In the genomic region with DNA sequence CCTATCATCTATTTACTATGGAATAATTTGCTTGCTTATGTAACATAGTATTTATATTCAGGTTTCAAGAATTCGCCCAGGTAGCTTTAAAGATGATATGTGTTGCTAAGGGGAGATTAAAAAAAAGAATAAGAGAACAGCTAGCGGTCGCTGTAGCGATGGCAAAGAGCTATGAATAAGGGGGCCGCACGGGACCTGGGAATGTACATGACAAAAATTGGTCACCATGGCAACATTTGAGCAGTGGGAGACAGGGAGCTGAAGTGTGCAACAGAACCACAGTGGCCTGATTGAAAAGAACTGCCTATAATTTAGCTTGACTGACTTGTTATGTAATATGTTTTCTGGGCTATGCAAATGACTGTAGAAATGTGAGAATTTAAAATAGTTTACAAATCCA, we compare ENCODE assay signal across 12 mouse cellular contexts. TPM values are rescaled to one million over a fixed set of nuclear protein-coding genes. Genes with fewer than 3 reads are reported as not detected.
A peak's percentile ranks its signal among the peaks of the same experiment; 100 is the strongest.
DNase-seq lines count a peak whose midpoint lies in the region; ATAC-seq lines count a peak whose summit lies in the region.
"Had no signal": no experiment of that assay in that cellular context is flagged by ENCODE, and none has a peak within 500 bp of the region (broad histone marks: within the 10 kb centered on the region; RNA-seq: fewer than 3 reads in every experiment).

No protein-coding gene starts in this region.

- ATAC-seq in forebrain, embryonic 14.5 days = peak; percentile 96
- peak; percentile 95 for ATAC-seq in midbrain, embryonic 15.5 days (replicated peaks)
- ATAC-seq in megakaryocyte, adult 5-6 weeks (ENCODE audit: poor library complexity, severe bottlenecking) = no peak

- no peaks in the 10 kb centered on the region for H3K27me3 ChIP-seq in forebrain, embryonic 14.5 days (replicated peaks; ENCODE audit: control insufficient read depth, insufficient read depth, low read length)
- no peaks in the 10 kb centered on the region for H3K27me3 ChIP-seq in midbrain, embryonic 15.5 days (replicated peaks)
- H3K27me3 ChIP-seq: liver, embryonic 13.5 days had no signal

- no peaks in the 10 kb centered on the region for H3K36me3 ChIP-seq in forebrain, embryonic 14.5 days (ENCODE audit: control insufficient read depth, insufficient read depth, low read length)
- no peaks in the 10 kb centered on the region for H3K36me3 ChIP-seq in midbrain, embryonic 15.5 days (replicated peaks)
- H3K36me3 ChIP-seq: liver, embryonic 13.5 days had no signal

- WGBS in forebrain, embryonic 14.5 days = 5% methylated on average over 6 of the region's 6 CpGs
- WGBS in midbrain, embryonic 15.5 days = 7% methylated on average over 6 of the region's 6 CpGs

- H3K4me3 ChIP-seq in forebrain, embryonic 14.5 days (ENCODE audit: low read depth, low read length) = no peak overlapping the region
- no peak overlapping the region for H3K4me3 ChIP-seq in midbrain, embryonic 15.5 days
- H3K4me3 ChIP-seq: liver, embryonic 13.5 days; myocyte had no signal

- H3K9ac ChIP-seq in forebrain, embryonic 14.5 days (ENCODE audit: low read length) = no peak overlapping the region
- H3K9ac ChIP-seq in midbrain, embryonic 15.5 days = no peak overlapping the region
- H3K9ac ChIP-seq: liver, embryonic 13.5 days had no signal

- H3K27ac ChIP-seq in forebrain, embryonic 14.5 days (ENCODE audit: low read depth, low read length) = peak overlapping the region; percentile 75
- peak overlapping the region; percentile 67 for H3K27ac ChIP-seq in midbrain, embryonic 15.5 days
- H3K27ac ChIP-seq: liver, embryonic 13.5 days had no signal

- no peaks in the 10 kb centered on the region for H3K9me3 ChIP-seq in forebrain, embryonic 14.5 days (replicated peaks; ENCODE audit: control insufficient read depth, low read length)
- no peaks in the 10 kb centered on the region for H3K9me3 ChIP-seq in midbrain, embryonic 15.5 days
- H3K9me3 ChIP-seq: liver, embryonic 13.5 days had no signal

- peaks cover 27% of the 10 kb centered on the region for H3K4me1 ChIP-seq in forebrain, embryonic 14.5 days (ENCODE audit: control insufficient read depth, insufficient read depth, low read length)
- peaks cover 35% of the 10 kb centered on the region for H3K4me1 ChIP-seq in midbrain, embryonic 15.5 days
- H3K4me1 ChIP-seq: liver, embryonic 13.5 days had no signal

- peak overlapping the region; percentile 26 for H3K4me2 ChIP-seq in forebrain, embryonic 14.5 days (ENCODE audit: low read length)
- H3K4me2 ChIP-seq in midbrain, embryonic 15.5 days = peak overlapping the region; percentile 9
- H3K4me2 ChIP-seq: liver, embryonic 13.5 days had no signal

- DNase-seq in brain, adult 2 months (ENCODE audit: low read depth, low spot score) = peak; percentile 88
- DNase-seq in forebrain, embryonic 14.5 days (ENCODE audit: low spot score) = peak; percentile 95
- peak; percentile 35 for DNase-seq in layer of hippocampus, adult 9-10 months (ENCODE audit: low spot score)
- no peak for DNase-seq in heart, adult 11 months
- DNase-seq in heart, adult 9 months (ENCODE audit: low spot score in 2 of 2) = no peak
- no peak for DNase-seq in lung, postnatal 36 days
- DNase-seq: adrenal gland, adult 8-10 months; kidney, adult 8-10 months; liver, embryonic 13.5 days had no signal

RNA-seq across cellular contexts. Expression of a gene that starts 30.8 kb away (rescaled TPM):
- polyA plus RNA-seq in forebrain, embryonic 14.5 days (2014; fragmentation: Nextera tagmentation; extraction: Ambion mirVana) = 85.7 and 89.1 TPM in 2 replicates
- polyA plus RNA-seq in midbrain, embryonic 15.5 days (2015; fragmentation: Nextera tagmentation; extraction: Ambion mirVana) = 33.0 and 38.5 TPM in 2 replicates
- total RNA-seq in megakaryocyte, adult 5-6 weeks (2015) = 0.52 and 0.58 TPM in 2 replicates
- 0.41 and 0.55 TPM in 2 replicates for total RNA-seq in megakaryocyte, adult 5-6 weeks (2017)

Comparison
In these comparisons a context has a peak if more than half of its experiments do, and no peak if none do; other contexts are left out.
1. DNase-seq: peak in brain, adult 2 months (single experiment), forebrain, embryonic 14.5 days (single experiment) and layer of hippocampus, adult 9-10 months (single experiment); none in heart, adult 11 months (single experiment), heart, adult 9 months (0 of 2) and lung, postnatal 36 days (single experiment).